Mouse (Mus musculus) hindbrain, embryonic 13.5 days (tissue): ENCODE measurements at regions not wholly inside any gene's neighbourhood (a gene's known extent, or its start where the extent isn't known, plus 50 kb on each side); places are given as distances from the start of the nearest gene placed in this dataset.

Source experiments
- ATAC-seq: fragments of 200-750 bp; cut with Nextera tagmentation; 2 replicates; pipeline ENCODE4 v1.8.0; 2017; ENCODE audit warnings: moderate TSS enrichment; ENCODE audit not compliant: low FRiP score
- H3K27ac ChIP-seq: fragments of 300-500 bp; sonication (generic); 2 replicates; pipeline ENCODE4 v1.5.1; 2015; ENCODE audit warnings: inconsistent platforms, mild to moderate bottlenecking, moderate library complexity
- H3K27me3 ChIP-seq: fragments of 300-500 bp; sonication (generic); 2 replicates; pipeline ENCODE4 v1.6.1; 2015; ENCODE audit warnings: mild to moderate bottlenecking, inconsistent platforms
- H3K36me3 ChIP-seq: fragments of 300-500 bp; sonication (generic); 2 replicates; pipeline ENCODE4 v1.6.1; 2015; ENCODE audit warnings: mild to moderate bottlenecking, inconsistent platforms
- H3K4me1 ChIP-seq: fragments of 300-500 bp; sonication (generic); replicated peaks from 2 replicates; pipeline ENCODE4 v1.6.1; 2015; ENCODE audit warnings: inconsistent platforms
- H3K4me2 ChIP-seq: fragments of 300-500 bp; sonication (generic); 2 replicates; pipeline ENCODE4 v1.6.1; 2015; ENCODE audit warnings: inconsistent platforms, mild to moderate bottlenecking, moderate library complexity
- H3K4me3 ChIP-seq: fragments of 300-500 bp; sonication (generic); 2 replicates; pipeline ENCODE4 v1.5.1; 2015; ENCODE audit warnings: mild to moderate bottlenecking, inconsistent platforms
- H3K9ac ChIP-seq: fragments of 300-500 bp; sonication (generic); 2 replicates; pipeline ENCODE4 v1.6.1; 2015; ENCODE audit warnings: mild to moderate bottlenecking, inconsistent platforms
- H3K9me3 ChIP-seq: fragments of 300-500 bp; sonication (generic); 2 replicates; pipeline ENCODE4 v1.6.1; 2016; ENCODE audit warnings: inconsistent platforms
- WGBS: fragments of 180-500 bp; shearing (Covaris S2); methylation state at CpG from one replicate; pipeline ENCODE4 v1.1.7; 2015; 5-methylcytosine and 5-hydroxymethylcytosine counted together

GRCm38 (mm10) chr13:60086657-60087056, 90.5 kb downstream of the Gas1 start:
- Histone ChIP-seq H3K9me3 (no peaks in the 10 kb centered on the region), H3K4me1 (peaks cover 11% of the 10 kb centered on the region), H3K36me3 (no peaks in the 10 kb centered on the region), H3K4me2 (no peak overlapping the region), H3K27me3 (0 out of 2 replicates have a peak, but pooled peaks cover 10% of the 10 kb centered on the region), H3K27ac (no peak overlapping the region), H3K4me3 (no peak overlapping the region), H3K9ac (no peak overlapping the region)
- 87% methylated on average over 8 of the region's 8 CpGs for WGBS
- ATAC-seq, result no peak

- no peak for ATAC-seq
- 0 out of 2 replicates have a peak, but pooled peaks cover 10% of the 10 kb centered on the region for H3K27me3 ChIP-seq
- H3K36me3 ChIP-seq, result no peaks in the 10 kb centered on the region
- H3K9ac ChIP-seq, result no peak overlapping the region; the same call in 1 of the 2 replicates
- peaks cover 11% of the 10 kb centered on the region for H3K4me1 ChIP-seq
- 12% methylated on average over 12 of the region's 12 CpGs for WGBS
- no peak overlapping the region for H3K27ac ChIP-seq
- no peaks in the 10 kb centered on the region for H3K9me3 ChIP-seq
- H3K4me3 ChIP-seq, result no peak overlapping the region
- H3K4me2 ChIP-seq, result peak overlapping the region; percentile 38
Observed at GRCm38 (mm10) chr13:60084975-60085374, 92.2 kb downstream of the Gas1 start.

GRCm38 (mm10) chr13:60084290-60084689, 92.9 kb downstream of the Gas1 start:
- Histone ChIP-seq H3K36me3 (no peaks in the 10 kb centered on the region), H3K9ac (no peak overlapping the region), H3K4me2 (no peak overlapping the region), H3K9me3 (no peaks in the 10 kb centered on the region), H3K4me3 (no peak overlapping the region), H3K4me1 (peaks cover 11% of the 10 kb centered on the region), H3K27me3 (0 out of 2 replicates have a peak, but pooled peaks cover 10% of the 10 kb centered on the region), H3K27ac (no peak overlapping the region)
- no peak for ATAC-seq
- 73% methylated on average over 4 of the region's 4 CpGs for WGBS

GRCm38 (mm10) chr13:60080113-60080512, 97.1 kb downstream of the Gas1 start:
- no peak for ATAC-seq
- H3K4me3 ChIP-seq, result no peak overlapping the region
- H3K4me2 ChIP-seq, result no peak overlapping the region
- H3K36me3 ChIP-seq, result no peaks in the 10 kb centered on the region
- no peak overlapping the region for H3K27ac ChIP-seq
- WGBS, result 80% methylated on average over 10 of the region's 10 CpGs
- H3K9me3 ChIP-seq, result no peaks in the 10 kb centered on the region
- H3K27me3 ChIP-seq, result 0 out of 2 replicates have a peak, but pooled peaks cover 5% of the 10 kb centered on the region
- peaks cover 5% of the 10 kb centered on the region for H3K4me1 ChIP-seq
- no peak overlapping the region for H3K9ac ChIP-seq

GRCm38 (mm10) chr13:60078331-60079050, 98.7 kb downstream of the Gas1 start:
- 80% methylated on average over 8 of the region's 8 CpGs for WGBS
- Histone ChIP-seq H3K27ac (no peak overlapping the region), H3K9me3 (no peaks in the 10 kb centered on the region), H3K9ac (no peak overlapping the region), H3K27me3 (no peaks in the 10 kb centered on the region), H3K4me3 (no peak overlapping the region), H3K36me3 (no peaks in the 10 kb centered on the region), H3K4me1 (no peaks in the 10 kb centered on the region), H3K4me2 (no peak overlapping the region)
- no peak for ATAC-seq

GRCm38 (mm10) chr13:60076147-60076800, 100.9 kb downstream of the Gas1 start:
- no peak; the same call in 1 of the 2 replicates for ATAC-seq
- Histone ChIP-seq H3K36me3 (no peaks in the 10 kb centered on the region), H3K4me1 (peaks cover 4% of the 10 kb centered on the region), H3K27me3 (no peaks in the 10 kb centered on the region), H3K4me2 (no peak overlapping the region), H3K9ac (0 out of 2 replicates have a peak overlapping the region, but pooled peaks have one; percentile 9), H3K9me3 (no peaks in the 10 kb centered on the region), H3K27ac (no peak overlapping the region), H3K4me3 (no peak overlapping the region)
- 64% methylated on average over 6 of the region's 6 CpGs for WGBS

GRCm38 (mm10) chr13:60071595-60071994, 105.6 kb downstream of the Gas1 start:
- H3K4me2 ChIP-seq, result no peak overlapping the region
- WGBS, result 56% methylated on average over 9 of the region's 9 CpGs
- no peak for ATAC-seq
- H3K9me3 ChIP-seq, result no peaks in the 10 kb centered on the region
- H3K36me3 ChIP-seq, result no peaks in the 10 kb centered on the region
- H3K27me3 ChIP-seq, result no peaks in the 10 kb centered on the region
- H3K4me1 ChIP-seq, result peaks cover 4% of the 10 kb centered on the region
- no peak overlapping the region for H3K9ac ChIP-seq
- no peak overlapping the region for H3K27ac ChIP-seq
- no peak overlapping the region for H3K4me3 ChIP-seq

GRCm38 (mm10) chr13:60069196-60069595, 108.0 kb downstream of the Gas1 start:
- Histone ChIP-seq H3K4me3 (no peak overlapping the region), H3K4me2 (no peak overlapping the region), H3K27ac (no peak overlapping the region), H3K9ac (no peak overlapping the region), H3K9me3 (no peaks in the 10 kb centered on the region), H3K36me3 (no peaks in the 10 kb centered on the region), H3K27me3 (no peaks in the 10 kb centered on the region), H3K4me1 (peaks cover 4% of the 10 kb centered on the region)
- no peak for ATAC-seq
- 64% methylated on average over 9 of the region's 9 CpGs for WGBS

GRCm38 (mm10) chr13:60067325-60067724, 109.8 kb downstream of the Gas1 start:
- Histone ChIP-seq H3K4me1 (peaks cover 4% of the 10 kb centered on the region), H3K9me3 (no peaks in the 10 kb centered on the region), H3K27ac (no peak overlapping the region), H3K9ac (no peak overlapping the region), H3K36me3 (no peaks in the 10 kb centered on the region), H3K4me2 (no peak overlapping the region), H3K4me3 (no peak overlapping the region), H3K27me3 (no peaks in the 10 kb centered on the region)
- ATAC-seq, result no peak
- WGBS, result 74% methylated on average over 9 of the region's 9 CpGs

- Histone ChIP-seq H3K4me1 (peaks cover 11% of the 10 kb centered on the region), H3K27me3 (no peaks in the 10 kb centered on the region), H3K4me2 (no peak overlapping the region), H3K9ac (no peak overlapping the region), H3K9me3 (no peaks in the 10 kb centered on the region), H3K36me3 (no peaks in the 10 kb centered on the region), H3K4me3 (no peak overlapping the region), H3K27ac (no peak overlapping the region)
- no peak for ATAC-seq
- WGBS, result 78% methylated on average over 6 of the region's 6 CpGs
Observed at GRCm38 (mm10) chr13:60061589-60061988, 115.6 kb downstream of the Gas1 start.

GRCm38 (mm10) chr13:60057761-60058274, 119.3 kb downstream of the Gas1 start:
- no peak overlapping the region for H3K27ac ChIP-seq
- no peak overlapping the region; the same call in 1 of the 2 replicates for H3K9ac ChIP-seq
- no peaks in the 10 kb centered on the region for H3K27me3 ChIP-seq
- no peaks in the 10 kb centered on the region for H3K36me3 ChIP-seq
- H3K4me1 ChIP-seq, result peaks cover 11% of the 10 kb centered on the region
- H3K4me3 ChIP-seq, result no peak overlapping the region
- WGBS, result 34% methylated on average over 13 of the region's 13 CpGs
- ATAC-seq, result no peak
- no peaks in the 10 kb centered on the region for H3K9me3 ChIP-seq
- H3K4me2 ChIP-seq, result no peak overlapping the region

- H3K9ac ChIP-seq, result no peak overlapping the region
- no peak overlapping the region for H3K4me2 ChIP-seq
- ATAC-seq, result no peak
- H3K9me3 ChIP-seq, result no peaks in the 10 kb centered on the region
- no peak overlapping the region for H3K4me3 ChIP-seq
- H3K27ac ChIP-seq, result no peak overlapping the region
- H3K36me3 ChIP-seq, result no peaks in the 10 kb centered on the region
- H3K4me1 ChIP-seq, result peaks cover 23% of the 10 kb centered on the region
- WGBS, result 54% methylated on average over 3 of the region's 3 CpGs
- H3K27me3 ChIP-seq, result no peaks in the 10 kb centered on the region
Observed at GRCm38 (mm10) chr13:60054531-60054930, 122.6 kb downstream of the Gas1 start.
